Mouse (Mus musculus) forebrain, postnatal 0 days (tissue): ENCODE measurements around the gene Shank2. TPM values are rescaled to one million over a fixed set of nuclear protein-coding genes. Genes with fewer than 3 reads are reported as not detected.

Experiments used
- ATAC-seq: fragments of 200-750 bp; cut with Nextera tagmentation; 2 replicates; pipeline ENCODE4 v1.8.0; 2017; ENCODE audit warnings: mild to moderate bottlenecking, moderate library complexity
- DNase-seq: peaks from one replicate; pipeline ENCODE4 v3.0.0-alpha.2; 2015
- H3K27ac ChIP-seq: fragments of 300-500 bp; sonication (generic); 2 replicates; pipeline ENCODE4 v1.5.1; 2014; ENCODE audit warnings: low read depth, mild to moderate bottlenecking, antibody characterized with exemption, low read length, moderate library complexity, mixed read lengths
- H3K27me3 ChIP-seq: fragments of 300-500 bp; sonication (generic); 2 replicates; pipeline ENCODE4 v1.6.1; 2014; ENCODE audit warnings: mild to moderate bottlenecking, low read length, mixed read lengths; ENCODE audit not compliant: insufficient read depth
- H3K36me3 ChIP-seq: fragments of 300-500 bp; sonication (generic); 2 replicates; pipeline ENCODE4 v1.6.1; 2014; ENCODE audit warnings: mild to moderate bottlenecking, moderate library complexity; ENCODE audit not compliant: insufficient read depth
- H3K4me1 ChIP-seq: fragments of 300-500 bp; sonication (generic); 2 replicates; pipeline ENCODE4 v1.6.1; 2014; ENCODE audit warnings: antibody characterized with exemption; ENCODE audit not compliant: insufficient read depth
- H3K4me2 ChIP-seq: fragments of 300-500 bp; sonication (generic); 2 replicates; pipeline ENCODE4 v1.6.1; 2014; ENCODE audit warnings: low read depth, mild to moderate bottlenecking, moderate library complexity
- H3K4me3 ChIP-seq: fragments of 300-500 bp; sonication (generic); 2 replicates; pipeline ENCODE4 v1.5.1; 2014; ENCODE audit warnings: low read depth, low read length, mixed read lengths
- H3K9ac ChIP-seq: fragments of 300-500 bp; sonication (generic); 2 replicates; pipeline ENCODE4 v1.6.1; 2014; ENCODE audit warnings: mild to moderate bottlenecking
- H3K9me3 ChIP-seq: fragments of 300-500 bp; sonication (generic); 2 replicates; pipeline ENCODE4 v1.6.1; 2016; ENCODE audit warnings: low read length
- CTCF ChIP-seq: sonication (generic); IDR thresholded peaks from 2 replicates; pipeline ENCODE4 v1.5.1; 2016; ENCODE audit warnings: antibody characterized with exemption, control low read depth, low read depth
- WGBS: fragments of 180-500 bp; shearing (Covaris S2); extraction: QIAGEN DNeasy Blood & Tissue Kit; methylation state at CpG from one replicate; pipeline ENCODE4 v1.1.7; 2014; 5-methylcytosine and 5-hydroxymethylcytosine counted together
- polyA plus RNA-seq: library from polyadenylated mRNA; unstranded; fragments of >200 nt; fragmentation: Nextera tagmentation; extraction: Ambion mirVana; gene quantifications from 2 replicates; pipeline ENCODE4 v1.2.1, GENCODE M21; 2015
- total RNA-seq: library from RNA; depleted of rRNA; stranded (reverse); fragments of >200 nt; gene quantifications from 2 replicates; pipeline ENCODE4 v1.2.3, GENCODE M21; 2014

Gene Shank2
- total and polyA plus RNA-seq, 2 experiments from 2014 or later: 8.8 to 29.0 TPM

DNA sequence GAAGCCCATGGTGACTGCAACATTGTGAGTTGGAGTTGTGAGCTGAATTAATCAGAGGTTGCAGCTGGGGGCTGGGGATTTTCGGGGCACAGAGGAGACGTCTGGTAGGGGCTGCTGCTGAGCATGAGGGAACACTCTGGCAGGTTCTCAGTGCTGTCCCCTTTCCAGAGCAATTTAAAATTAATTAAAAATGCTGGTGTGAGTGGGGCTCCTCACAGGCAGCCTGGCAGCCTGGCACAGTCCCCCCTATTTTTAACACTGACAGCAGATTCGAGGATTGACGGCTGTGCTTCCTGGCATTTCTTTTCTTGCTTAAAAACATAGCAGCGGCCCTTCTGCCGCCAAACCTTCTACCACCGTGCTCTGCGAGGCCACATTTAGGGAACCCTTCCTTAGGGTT is 157.8 kb downstream of the Shank2 start:
- H3K9me3 ChIP-seq: no peaks in the 10 kb centered on the region
- H3K4me2 ChIP-seq: no peak overlapping the region
- H3K4me1 ChIP-seq: peaks cover 23% of the 10 kb centered on the region; the same call in 1 of the 2 replicates
- 24% methylated on average over 8 of the region's 8 CpGs for WGBS
- H3K9ac ChIP-seq: no peak overlapping the region
- ATAC-seq: peak; percentile 92
- no peak for TF ChIP-seq CTCF
- peak; percentile 82 for DNase-seq
- H3K4me3 ChIP-seq: no peak overlapping the region
- H3K27ac ChIP-seq: peak overlapping the region; percentile 78
- no peaks in the 10 kb centered on the region for H3K27me3 ChIP-seq
- H3K36me3 ChIP-seq: no peaks in the 10 kb centered on the region

DNA sequence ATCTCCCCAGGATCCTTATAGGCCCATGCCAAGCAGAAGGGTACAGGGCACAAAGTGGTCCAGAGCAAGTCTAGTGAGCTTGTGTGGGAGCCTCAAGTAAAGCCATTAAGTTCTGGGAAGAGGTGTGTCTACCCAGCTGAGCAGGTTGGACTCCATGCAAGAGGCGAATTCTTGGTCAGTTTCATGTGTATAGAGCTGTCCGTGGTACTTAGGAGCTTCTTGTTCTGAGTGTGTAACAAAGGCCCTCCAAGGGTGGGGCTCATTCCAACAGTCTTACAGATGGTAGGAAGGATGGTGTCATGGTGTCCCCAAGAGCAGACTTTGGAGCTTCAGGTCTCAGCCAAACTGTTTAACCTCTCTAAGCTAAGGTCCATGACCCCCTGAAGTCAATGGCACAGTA is 158.3 kb downstream of the Shank2 start:
- TF ChIP-seq CTCF: no peak
- peak; percentile 24; the same call in 1 of the 2 replicates for ATAC-seq

DNA sequence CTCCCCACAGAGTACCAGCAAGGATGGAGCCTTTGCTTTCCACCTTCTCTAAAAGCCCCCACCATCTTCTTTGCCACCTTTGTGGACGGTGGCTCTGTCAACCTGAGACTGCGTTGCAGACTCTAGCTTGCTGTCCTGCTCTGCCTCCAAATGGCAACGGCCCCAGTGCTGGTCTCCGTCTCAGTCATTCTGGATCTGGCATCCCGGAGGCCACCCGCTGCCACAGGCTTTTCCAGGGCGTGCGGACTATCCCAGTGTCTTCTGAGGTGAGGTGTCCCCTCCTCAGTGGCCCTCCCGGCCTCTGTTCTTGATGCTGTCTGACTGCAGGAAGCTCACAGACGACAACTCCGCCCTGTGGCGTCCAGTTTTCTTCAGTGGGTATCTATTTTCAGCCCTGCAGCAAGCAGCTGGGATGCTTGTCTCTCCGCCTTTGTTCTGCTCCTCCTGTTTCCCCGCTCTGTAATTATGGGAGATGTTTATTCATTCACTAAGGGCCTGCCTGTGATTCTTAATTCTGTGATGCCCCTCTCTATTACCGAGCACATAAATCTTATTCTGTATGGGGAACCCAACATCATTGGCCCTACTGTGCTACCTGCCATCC is 159.0 kb downstream of the Shank2 start:
- Histone ChIP-seq H3K36me3 (no peaks in the 10 kb centered on the region), H3K27ac (peak overlapping the region; percentile 78), H3K4me3 (no peak overlapping the region), H3K9me3 (no peaks in the 10 kb centered on the region), H3K27me3 (no peaks in the 10 kb centered on the region), H3K4me2 (no peak overlapping the region), H3K9ac (no peak overlapping the region), H3K4me1 (peaks cover 23% of the 10 kb centered on the region; the same call in 1 of the 2 replicates)
- DNase-seq (peak; percentile 63), ATAC-seq (peak; percentile 59)
- 67% methylated on average over 15 of the region's 15 CpGs for WGBS
- no peak for TF ChIP-seq CTCF

More for the DNA sequence above, 158.3 kb downstream of the Shank2 start:
- H3K27me3 ChIP-seq: no peaks in the 10 kb centered on the region
- H3K4me1 ChIP-seq: peaks cover 23% of the 10 kb centered on the region; the same call in 1 of the 2 replicates
- no peak overlapping the region for H3K4me3 ChIP-seq
- peak; percentile 25 for DNase-seq
- no peaks in the 10 kb centered on the region for H3K36me3 ChIP-seq
- no peak overlapping the region for H3K4me2 ChIP-seq
- WGBS: 63% methylated on average over 2 of the region's 2 CpGs
- H3K27ac ChIP-seq: peak overlapping the region; percentile 78
- H3K9ac ChIP-seq: no peak overlapping the region
- no peaks in the 10 kb centered on the region for H3K9me3 ChIP-seq

DNA sequence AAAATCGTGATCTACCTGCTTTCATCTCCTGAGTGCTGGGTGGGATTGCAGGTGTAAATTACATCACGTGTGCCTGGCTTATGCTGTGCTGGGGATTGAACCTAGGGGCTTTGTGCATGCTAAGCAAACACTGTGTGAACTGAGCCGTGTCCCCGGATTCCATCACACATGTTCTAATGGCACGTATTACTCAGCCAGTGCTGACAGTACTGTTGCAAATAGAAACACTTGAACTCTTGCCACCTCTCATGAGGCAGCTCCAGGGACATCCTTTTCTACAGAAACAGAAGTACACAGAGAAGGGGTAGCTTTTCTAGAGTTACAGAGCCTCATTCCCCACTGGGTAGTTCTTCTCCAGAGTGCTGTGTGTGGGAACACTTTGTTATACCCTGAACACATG is 168.5 kb downstream of the Shank2 start:
- Histone ChIP-seq H3K9ac (no peak overlapping the region), H3K4me3 (no peak overlapping the region), H3K4me1 (peaks cover 9% of the 10 kb centered on the region; the same call in 1 of the 2 replicates), H3K36me3 (no peaks in the 10 kb centered on the region), H3K27ac (no peak overlapping the region), H3K27me3 (no peaks in the 10 kb centered on the region), H3K9me3 (no peaks in the 10 kb centered on the region), H3K4me2 (no peak overlapping the region)
- no peak for TF ChIP-seq CTCF
- 0 out of 2 replicates have a peak, but pooled peaks have one; percentile 10 for ATAC-seq
- DNase-seq: no peak
- WGBS: 63% methylated on average over 5 of the region's 5 CpGs

DNA sequence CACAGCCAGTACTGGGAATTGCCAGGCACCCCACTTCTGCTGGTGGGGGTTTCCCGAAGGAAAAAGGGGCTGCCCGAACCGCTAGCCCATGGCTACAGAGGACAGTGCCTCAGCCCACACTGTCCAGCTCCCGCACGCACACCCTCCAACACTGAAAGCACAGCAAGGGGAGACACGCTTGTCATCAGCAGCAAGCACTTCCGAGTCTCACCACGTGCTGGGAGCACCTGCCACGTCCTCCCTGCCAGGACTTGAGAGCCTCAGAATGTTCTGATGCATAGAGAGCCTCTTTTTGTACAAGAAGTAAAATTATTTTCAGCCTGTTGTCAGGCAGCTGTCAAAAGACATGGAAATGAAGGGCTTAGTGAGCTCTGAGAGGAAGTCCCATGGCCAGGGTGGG is 169.0 kb downstream of the Shank2 start:
- H3K9me3 ChIP-seq: no peaks in the 10 kb centered on the region
- no peak overlapping the region for H3K27ac ChIP-seq
- DNase-seq (peak; percentile 44), ATAC-seq (0 out of 2 replicates have a peak, but pooled peaks have one; percentile 16)
- H3K36me3 ChIP-seq: no peaks in the 10 kb centered on the region
- no peak overlapping the region for H3K4me2 ChIP-seq
- no peak overlapping the region for H3K9ac ChIP-seq
- TF ChIP-seq CTCF: no peak
- WGBS: 54% methylated on average over 9 of the region's 9 CpGs
- no peaks in the 10 kb centered on the region for H3K27me3 ChIP-seq
- H3K4me3 ChIP-seq: no peak overlapping the region
- H3K4me1 ChIP-seq: peaks cover 9% of the 10 kb centered on the region; the same call in 1 of the 2 replicates

DNA sequence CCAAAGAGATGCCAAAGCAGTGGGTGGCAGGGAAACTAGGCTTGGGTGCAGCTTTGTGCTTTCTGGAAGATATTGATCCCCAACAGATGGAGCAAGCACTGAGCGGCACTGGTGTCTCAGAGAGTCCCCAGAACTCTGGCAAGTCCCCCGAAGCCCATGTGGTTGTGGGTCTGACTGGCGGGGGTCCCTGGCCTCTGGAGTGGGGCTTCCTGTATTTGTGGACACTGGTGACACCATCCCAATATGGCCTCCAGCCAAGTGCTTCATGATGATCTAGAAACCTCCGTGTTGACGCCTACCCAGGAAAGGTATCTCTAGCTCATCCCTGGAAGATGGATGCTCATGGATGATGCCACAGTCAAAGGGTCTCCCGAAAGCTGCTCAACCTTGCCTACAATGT is 172.1 kb downstream of the Shank2 start:
- H3K27ac ChIP-seq: peak overlapping the region; percentile 94
- ATAC-seq: no peak
- peaks cover 19% of the 10 kb centered on the region; the same call in 1 of the 2 replicates for H3K4me1 ChIP-seq

DNA sequence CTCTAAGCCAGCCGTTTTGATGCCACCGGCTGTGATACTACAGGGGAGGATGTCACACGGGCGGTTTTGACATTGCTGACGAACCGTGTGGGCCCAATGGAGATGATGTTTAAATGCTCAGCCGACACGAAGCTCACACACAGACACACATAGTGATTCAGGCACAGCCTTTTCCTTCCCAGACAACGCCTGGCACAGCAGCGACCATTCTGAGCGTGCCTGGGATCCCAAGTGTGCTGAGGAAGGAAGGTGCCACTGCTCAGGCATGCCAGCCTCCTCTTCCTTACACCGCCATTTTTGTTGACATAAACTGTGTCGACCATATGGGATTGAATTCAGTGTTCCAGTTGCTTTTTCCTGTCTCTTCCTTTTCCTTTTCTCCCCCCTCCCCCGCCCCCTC is 172.6 kb downstream of the Shank2 start:
- Histone ChIP-seq H3K9ac (no peak overlapping the region), H3K27me3 (no peaks in the 10 kb centered on the region), H3K4me1 (peaks cover 19% of the 10 kb centered on the region; the same call in 1 of the 2 replicates), H3K27ac (peak overlapping the region; percentile 94), H3K4me2 (peak overlapping the region; percentile 64), H3K4me3 (no peak overlapping the region), H3K36me3 (no peaks in the 10 kb centered on the region), H3K9me3 (no peaks in the 10 kb centered on the region)
- DNase-seq (peak; percentile 54), ATAC-seq (peak; percentile 14; the same call in 1 of the 2 replicates)
- 55% methylated on average over 14 of the region's 14 CpGs for WGBS
- TF ChIP-seq CTCF: no peak

More for the DNA sequence above, 172.1 kb downstream of the Shank2 start:
- no peak overlapping the region for H3K9ac ChIP-seq
- no peak for DNase-seq
- no peaks in the 10 kb centered on the region for H3K9me3 ChIP-seq
- 84% methylated on average over 6 of the region's 6 CpGs for WGBS
- no peaks in the 10 kb centered on the region for H3K36me3 ChIP-seq
- H3K4me2 ChIP-seq: no peak overlapping the region
- H3K27me3 ChIP-seq: no peaks in the 10 kb centered on the region
- H3K4me3 ChIP-seq: no peak overlapping the region
- 0 out of 2 replicates have a peak, but pooled peaks have one; percentile 5 for TF ChIP-seq CTCF
